Mouse (Mus musculus) limb, embryonic 13.5 days (tissue): ENCODE measurements around the gene Gm37240. TPM values are rescaled to one million over a fixed set of nuclear protein-coding genes. Genes with fewer than 3 reads are reported as not detected.
"Not testable (repeated sequence)": the region's sequence is repeated elsewhere in the genome, so short reads cannot be mapped to it uniquely, and the experiment has no call there.

Experiments
- ATAC-seq: fragments of 200-750 bp; cut with Nextera tagmentation; 2 replicates; pipeline ENCODE4 v1.8.0; 2017; ENCODE audit warnings: low read depth, moderate number of reproducible peaks, moderate TSS enrichment; ENCODE audit not compliant: low FRiP score
- H3K27ac ChIP-seq: fragments of 300-500 bp; sonication (generic); 2 replicates; pipeline ENCODE4 v1.5.1; 2015; ENCODE audit warnings: inconsistent platforms, mild to moderate bottlenecking, moderate library complexity
- H3K27me3 ChIP-seq: fragments of 300-500 bp; sonication (generic); 2 replicates; pipeline ENCODE4 v1.6.1; 2015; ENCODE audit warnings: mild to moderate bottlenecking, inconsistent platforms
- H3K36me3 ChIP-seq: fragments of 300-500 bp; sonication (generic); 2 replicates; pipeline ENCODE4 v1.6.1; 2015; ENCODE audit warnings: inconsistent platforms, mild to moderate bottlenecking, moderate library complexity
- H3K4me1 ChIP-seq: fragments of 300-500 bp; sonication (generic); 2 replicates; pipeline ENCODE4 v1.6.1; 2015; ENCODE audit warnings: inconsistent platforms
- H3K4me2 ChIP-seq: fragments of 300-500 bp; sonication (generic); replicated peaks from 2 replicates; pipeline ENCODE4 v1.6.1; 2015; ENCODE audit warnings: inconsistent platforms, mild to moderate bottlenecking, moderate library complexity
- H3K4me3 ChIP-seq: fragments of 300-500 bp; sonication (generic); 2 replicates; pipeline ENCODE4 v1.5.1; 2015; ENCODE audit warnings: moderate library complexity, mild to moderate bottlenecking, inconsistent platforms
- H3K9ac ChIP-seq: fragments of 300-500 bp; sonication (generic); 2 replicates; pipeline ENCODE4 v1.6.1; 2015; ENCODE audit warnings: mild to moderate bottlenecking, inconsistent platforms
- H3K9me3 ChIP-seq: fragments of 300-500 bp; sonication (generic); 2 replicates; pipeline ENCODE4 v1.6.1; 2016; ENCODE audit warnings: inconsistent platforms
- WGBS: fragments of 180-500 bp; shearing (Covaris S2); methylation state at CpG from one replicate; pipeline ENCODE4 v1.1.7; 2015; 5-methylcytosine and 5-hydroxymethylcytosine counted together
- polyA plus RNA-seq: library from polyadenylated mRNA; unstranded; fragments of >200 nt; fragmentation: Nextera tagmentation; extraction: Ambion mirVana; gene quantifications from 2 replicates; pipeline ENCODE4 v1.2.1, GENCODE M21; 2015

Gm37240 gene
- polyA plus RNA-seq, 1 experiment from 2014 or later = 6.1 TPM

DNA sequence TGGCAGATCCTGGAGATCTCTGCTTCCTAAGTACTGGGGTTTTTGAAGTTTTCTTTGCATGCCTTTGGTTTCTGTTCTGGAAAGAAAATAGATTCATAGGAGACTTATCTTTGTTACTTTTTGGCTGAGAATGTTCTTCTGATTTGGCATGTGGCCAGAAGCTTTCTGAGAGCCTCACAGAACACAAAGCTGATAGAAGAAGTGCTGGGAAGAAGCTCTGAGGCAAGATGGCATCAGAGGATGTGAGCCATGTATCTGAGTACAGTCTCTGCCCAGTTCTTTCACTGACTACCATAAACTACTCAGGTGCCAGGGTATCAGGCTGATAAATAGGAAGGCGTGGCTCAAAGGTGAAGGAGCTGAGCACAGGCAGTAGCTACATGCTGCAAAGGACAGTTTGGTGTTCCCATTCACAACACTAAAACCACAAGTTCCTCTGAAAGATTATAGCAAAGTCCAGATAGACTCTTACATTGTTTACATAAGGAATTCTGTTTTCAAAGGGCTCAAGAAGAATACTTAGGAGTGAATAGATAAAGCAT lies 1019.8 kb downstream of the Gm37240 start:
- Histone ChIP-seq H3K9me3 (no peaks in the 10 kb centered on the region), H3K27me3 (no peaks in the 10 kb centered on the region), H3K9ac (no peak overlapping the region), H3K4me1 (no peaks in the 10 kb centered on the region), H3K36me3 (no peaks in the 10 kb centered on the region), H3K27ac (no peak overlapping the region), H3K4me2 (no peak overlapping the region), H3K4me3 (no peak overlapping the region)
- ATAC-seq = no peak
- 62% methylated on average over 1 of the region's 1 CpGs for WGBS

GRCm38 (mm10) chr3:84866866-84867265 lies 1020.5 kb downstream of the Gm37240 start:
- no peaks in the 10 kb centered on the region for H3K36me3 ChIP-seq
- no peaks in the 10 kb centered on the region for H3K4me1 ChIP-seq
- no peak for ATAC-seq
- H3K27me3 ChIP-seq = no peaks in the 10 kb centered on the region
- no peaks in the 10 kb centered on the region for H3K9me3 ChIP-seq
- WGBS = 64% methylated on average over 4 of the region's 4 CpGs
- H3K9ac ChIP-seq = no peak overlapping the region
- H3K27ac ChIP-seq = no peak overlapping the region
- no peak overlapping the region for H3K4me3 ChIP-seq
- H3K4me2 ChIP-seq = no peak overlapping the region

DNA sequence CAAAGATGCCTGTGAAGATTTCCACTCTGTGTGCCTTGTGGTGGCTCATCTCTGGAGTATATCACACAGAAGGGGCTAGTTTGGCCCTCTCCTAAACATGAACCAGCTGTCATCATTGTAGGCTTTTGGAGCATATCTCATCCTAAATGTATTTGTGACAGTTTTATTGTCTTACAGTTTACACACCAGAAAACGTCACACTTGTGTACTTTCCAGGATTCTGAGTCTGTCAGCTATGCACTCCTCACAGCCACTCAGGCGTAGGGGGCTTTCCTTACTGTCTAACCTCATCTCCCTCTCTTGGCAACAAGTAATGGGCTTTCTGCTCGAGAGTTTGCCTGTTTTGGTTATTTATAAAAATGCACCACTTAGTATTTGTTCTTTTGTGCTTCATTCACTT lies 1021.6 kb downstream of the Gm37240 start:
- WGBS = 63% methylated on average over 3 of the region's 3 CpGs
- Histone ChIP-seq H3K27me3 (no peaks in the 10 kb centered on the region), H3K9ac (no peak overlapping the region), H3K4me1 (no peaks in the 10 kb centered on the region), H3K9me3 (no peaks in the 10 kb centered on the region), H3K4me2 (no peak overlapping the region), H3K4me3 (no peak overlapping the region), H3K27ac (no peak overlapping the region), H3K36me3 (no peaks in the 10 kb centered on the region)
- ATAC-seq = no peak

DNA sequence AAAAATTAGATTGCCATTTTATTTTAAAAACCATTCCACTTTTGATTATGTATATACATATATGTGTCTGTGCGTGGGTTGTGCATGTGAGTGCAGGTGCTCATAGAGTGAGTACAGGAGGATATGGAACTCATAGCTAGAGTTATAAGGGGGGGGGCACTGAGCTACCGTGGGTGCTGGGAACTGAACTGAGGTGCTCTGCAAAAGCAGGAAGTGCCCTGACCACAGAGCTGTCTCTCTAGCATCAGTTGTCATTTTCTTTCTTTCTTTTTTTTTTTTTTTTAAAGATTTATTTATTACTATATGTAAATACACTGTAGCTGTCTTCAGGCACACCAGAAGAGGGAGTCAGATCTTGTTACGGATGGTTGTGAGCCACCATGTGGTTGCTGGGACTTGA lies 1025.5 kb downstream of the Gm37240 start:
- not testable (repeated sequence) for H3K36me3 ChIP-seq, H3K4me2 ChIP-seq, H3K27me3 ChIP-seq, ATAC-seq, H3K4me1 ChIP-seq, H3K4me3 ChIP-seq, H3K27ac ChIP-seq, H3K9ac ChIP-seq, H3K9me3 ChIP-seq
- whole genome bisulfite sequencing = 91% methylated on average over 3 of the region's 3 CpGs

DNA sequence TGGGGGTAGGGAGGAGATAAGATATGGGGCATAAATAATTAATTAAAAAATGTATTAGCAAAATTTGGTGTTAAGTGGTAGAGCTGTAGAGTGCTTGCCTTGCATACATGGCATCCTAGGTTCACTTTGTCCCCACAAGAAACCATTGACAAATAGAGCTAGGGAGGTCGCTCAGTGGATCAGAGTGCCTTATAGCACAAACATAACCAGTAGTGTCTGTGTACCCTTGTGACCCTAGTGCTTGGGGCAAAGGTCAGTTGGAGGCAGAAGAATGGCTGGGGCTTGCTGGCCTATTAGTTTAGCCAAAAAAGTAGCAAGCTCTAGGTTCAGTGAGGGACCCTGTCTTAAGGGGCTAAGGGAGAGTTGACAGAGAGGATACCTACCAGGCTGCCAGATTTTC lies 1026.6 kb downstream of the Gm37240 start:
- no peak overlapping the region for H3K27ac ChIP-seq
- no peaks in the 10 kb centered on the region for H3K9me3 ChIP-seq
- no peaks in the 10 kb centered on the region for H3K4me1 ChIP-seq
- no peaks in the 10 kb centered on the region for H3K27me3 ChIP-seq
- ATAC-seq = no peak
- H3K4me3 ChIP-seq = no peak overlapping the region
- 70% methylated on average over 1 of the region's 1 CpGs for WGBS
- H3K9ac ChIP-seq = no peak overlapping the region
- no peak overlapping the region for H3K4me2 ChIP-seq
- H3K36me3 ChIP-seq = no peaks in the 10 kb centered on the region

DNA sequence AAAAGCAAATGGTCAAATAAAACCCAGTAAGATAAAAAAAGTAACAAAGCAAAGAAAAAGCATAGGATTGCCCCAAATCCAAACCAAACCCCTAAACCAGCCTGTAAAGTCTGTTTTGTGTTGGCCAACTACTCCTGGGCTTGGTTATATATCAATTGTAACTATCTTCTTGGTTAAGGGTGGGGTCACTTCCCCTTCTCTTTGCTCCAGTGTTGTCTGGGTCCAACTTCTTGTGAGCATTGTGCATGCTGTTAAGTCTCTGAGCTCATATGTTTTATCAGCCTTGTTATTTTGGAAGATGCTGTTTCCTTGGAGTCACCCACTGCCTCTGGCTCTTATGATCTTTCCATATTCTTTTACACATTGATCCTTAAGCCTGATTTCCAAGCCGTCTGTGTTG lies 1032.9 kb downstream of the Gm37240 start:
- WGBS = 90% methylated on average over 1 of the region's 1 CpGs
- Histone ChIP-seq H3K4me3 (no peak overlapping the region), H3K27ac (no peak overlapping the region), H3K9me3 (no peaks in the 10 kb centered on the region), H3K4me2 (no peak overlapping the region), H3K4me1 (no peaks in the 10 kb centered on the region), H3K27me3 (no peaks in the 10 kb centered on the region), H3K36me3 (no peaks in the 10 kb centered on the region), H3K9ac (no peak overlapping the region)
- no peak for ATAC-seq

GRCm38 (mm10) chr3:84852877-84853276 lies 1034.4 kb downstream of the Gm37240 start:
- Histone ChIP-seq H3K27me3 (no peaks in the 10 kb centered on the region), H3K4me3 (no peak overlapping the region), H3K36me3 (no peaks in the 10 kb centered on the region), H3K27ac (no peak overlapping the region), H3K4me2 (no peak overlapping the region), H3K4me1 (no peaks in the 10 kb centered on the region), H3K9me3 (no peaks in the 10 kb centered on the region), H3K9ac (no peak overlapping the region)
- ATAC-seq = no peak
- 84% methylated on average over 7 of the region's 7 CpGs for WGBS

- Histone ChIP-seq H3K4me3 (no peak overlapping the region), H3K4me2 (no peak overlapping the region), H3K27ac (no peak overlapping the region), H3K9ac (no peak overlapping the region), H3K27me3 (no peaks in the 10 kb centered on the region), H3K9me3 (no peaks in the 10 kb centered on the region), H3K4me1 (no peaks in the 10 kb centered on the region), H3K36me3 (no peaks in the 10 kb centered on the region)
- ATAC-seq = no peak
- 91% methylated on average over 1 of the region's 1 CpGs for WGBS
Measured at GRCm38 (mm10) chr3:84851801-84852200, 1035.5 kb downstream of the Gm37240 start.

- no peak overlapping the region for H3K4me3 ChIP-seq
- H3K9me3 ChIP-seq = no peaks in the 10 kb centered on the region
- H3K27ac ChIP-seq = no peak overlapping the region
- no peaks in the 10 kb centered on the region for H3K27me3 ChIP-seq
- WGBS = 94% methylated on average over 1 of the region's 1 CpGs
- no peaks in the 10 kb centered on the region for H3K4me1 ChIP-seq
- no peak overlapping the region for H3K9ac ChIP-seq
- H3K36me3 ChIP-seq = no peaks in the 10 kb centered on the region
- no peak overlapping the region for H3K4me2 ChIP-seq
- no peak for ATAC-seq
Measured at GRCm38 (mm10) chr3:84850418-84850817, 1036.9 kb downstream of the Gm37240 start.

GRCm38 (mm10) chr3:84848798-84849197 lies 1038.5 kb downstream of the Gm37240 start:
- H3K4me1 ChIP-seq = no peaks in the 10 kb centered on the region
- no peak overlapping the region for H3K4me2 ChIP-seq
- no peak overlapping the region for H3K9ac ChIP-seq
- ATAC-seq = no peak
- whole genome bisulfite sequencing = 82% methylated on average over 4 of the region's 4 CpGs
- no peaks in the 10 kb centered on the region for H3K9me3 ChIP-seq
- no peaks in the 10 kb centered on the region for H3K27me3 ChIP-seq
- H3K36me3 ChIP-seq = no peaks in the 10 kb centered on the region
- H3K27ac ChIP-seq = no peak overlapping the region
- H3K4me3 ChIP-seq = no peak overlapping the region

DNA sequence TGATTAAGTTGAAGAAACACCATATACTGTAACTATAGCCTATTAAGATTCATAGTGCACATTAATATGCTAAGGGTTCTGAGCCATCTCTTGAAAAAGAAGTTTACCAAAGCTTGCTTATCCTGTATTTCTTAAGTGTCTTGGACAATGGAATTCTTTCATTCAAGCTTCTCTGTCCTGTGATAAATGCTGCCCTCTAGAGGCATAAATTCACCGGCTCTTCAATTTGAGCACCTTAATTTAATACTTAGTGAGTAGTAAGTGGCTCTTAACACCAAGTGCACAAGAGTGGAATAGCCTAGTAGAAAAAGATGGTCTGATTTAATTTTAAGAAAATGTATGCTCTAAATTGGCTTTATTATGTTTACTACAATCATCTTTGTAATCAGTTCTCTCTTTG lies 1043.7 kb downstream of the Gm37240 start:
- Histone ChIP-seq H3K36me3 (no peaks in the 10 kb centered on the region), H3K27ac (no peak overlapping the region), H3K4me3 (no peak overlapping the region), H3K9me3 (no peaks in the 10 kb centered on the region), H3K9ac (no peak overlapping the region), H3K4me1 (no peaks in the 10 kb centered on the region), H3K4me2 (no peak overlapping the region), H3K27me3 (no peaks in the 10 kb centered on the region)
- WGBS = 55% methylated on average over 1 of the region's 1 CpGs
- 0 out of 2 replicates have a peak, but pooled peaks have one; percentile 24 for ATAC-seq

- no peaks in the 10 kb centered on the region for H3K36me3 ChIP-seq
- WGBS = 96% methylated on average over 2 of the region's 2 CpGs
- H3K4me2 ChIP-seq = no peak overlapping the region
- no peak overlapping the region for H3K27ac ChIP-seq
- H3K4me3 ChIP-seq = no peak overlapping the region
- H3K9ac ChIP-seq = no peak overlapping the region
- H3K9me3 ChIP-seq = no peaks in the 10 kb centered on the region
- H3K4me1 ChIP-seq = no peaks in the 10 kb centered on the region
- H3K27me3 ChIP-seq = no peaks in the 10 kb centered on the region
- ATAC-seq = no peak
Measured at GRCm38 (mm10) chr3:84842793-84843192, 1044.5 kb downstream of the Gm37240 start.

DNA sequence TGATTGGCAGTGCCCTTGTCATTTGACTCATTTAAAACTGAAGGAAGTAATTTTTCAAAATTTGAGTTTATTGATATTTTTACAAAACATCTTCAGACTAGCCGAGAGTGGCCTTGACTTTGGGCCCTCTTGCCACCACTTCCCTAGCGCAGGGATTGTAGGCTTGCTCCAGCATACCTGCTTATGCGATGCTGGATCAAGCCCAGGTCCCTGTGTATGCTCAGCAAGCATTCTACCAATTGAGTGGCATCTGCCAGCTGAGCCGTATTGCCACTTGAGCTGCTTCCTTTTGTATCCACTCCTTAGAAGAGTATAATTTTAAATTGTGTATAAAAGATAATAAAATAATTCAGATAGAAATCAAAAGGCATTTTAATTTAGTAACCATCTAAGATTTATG lies 1046.0 kb downstream of the Gm37240 start:
- WGBS = 93% methylated on average over 4 of the region's 4 CpGs

More for the DNA sequence above, 1046.0 kb downstream of the Gm37240 start:
- no peak overlapping the region for H3K9ac ChIP-seq
- H3K4me2 ChIP-seq = no peak overlapping the region
- H3K9me3 ChIP-seq = no peaks in the 10 kb centered on the region
- no peaks in the 10 kb centered on the region for H3K27me3 ChIP-seq
- no peaks in the 10 kb centered on the region for H3K36me3 ChIP-seq
- no peak for ATAC-seq
- H3K27ac ChIP-seq = no peak overlapping the region
- no peaks in the 10 kb centered on the region for H3K4me1 ChIP-seq
- H3K4me3 ChIP-seq = no peak overlapping the region
